Mouse (Mus musculus): ENCODE results near the gene Rps6ka5.

The Rps6ka5 gene

DNA sequence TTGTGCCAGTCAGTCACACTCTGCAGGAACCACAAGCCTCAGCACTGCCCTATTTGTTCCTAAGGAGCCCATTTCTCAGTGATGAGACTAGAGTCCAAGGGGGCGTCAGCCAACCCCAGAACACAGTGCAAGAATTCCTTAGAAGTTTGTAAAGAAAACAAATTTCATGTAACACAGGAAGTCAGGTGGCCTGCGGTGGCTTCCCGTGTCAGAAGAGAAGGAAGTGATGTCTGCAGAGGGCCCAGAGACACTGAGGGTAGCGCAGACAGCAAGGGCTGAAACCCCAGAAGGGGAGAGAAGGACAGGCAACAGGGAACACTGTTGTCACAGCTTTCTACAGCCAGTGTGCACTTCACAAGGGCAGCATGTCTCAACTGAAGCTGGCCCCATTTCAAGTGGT is 225.5 kb downstream of the Rps6ka5 start:
- DNase-seq (ENCODE audit: low read depth, low spot score) = no peak

DNA sequence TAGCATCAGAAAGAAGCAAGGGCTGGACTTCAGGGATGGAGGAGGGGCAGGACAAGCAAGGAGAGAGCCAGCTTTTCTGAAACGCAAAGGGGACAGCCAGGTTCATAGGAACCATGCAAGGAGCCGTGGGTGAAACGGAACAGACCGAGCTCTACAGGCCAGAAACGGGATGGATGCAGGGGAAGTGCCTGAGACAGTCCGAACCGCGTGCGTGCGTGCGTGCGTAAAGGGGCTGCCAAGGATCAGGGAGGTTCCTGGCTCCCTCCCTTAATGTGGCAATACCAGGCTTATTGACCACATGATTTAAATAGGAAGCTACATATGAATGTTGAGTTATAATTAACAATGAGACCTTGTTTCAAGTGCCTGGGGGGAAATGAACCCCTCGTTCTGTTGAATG is 227.3 kb downstream of the Rps6ka5 start:
- no peak for DNase-seq (ENCODE audit: low read depth, low spot score)
